ENCODE assay signal across 8 mouse cellular contexts in the genomic region with DNA sequence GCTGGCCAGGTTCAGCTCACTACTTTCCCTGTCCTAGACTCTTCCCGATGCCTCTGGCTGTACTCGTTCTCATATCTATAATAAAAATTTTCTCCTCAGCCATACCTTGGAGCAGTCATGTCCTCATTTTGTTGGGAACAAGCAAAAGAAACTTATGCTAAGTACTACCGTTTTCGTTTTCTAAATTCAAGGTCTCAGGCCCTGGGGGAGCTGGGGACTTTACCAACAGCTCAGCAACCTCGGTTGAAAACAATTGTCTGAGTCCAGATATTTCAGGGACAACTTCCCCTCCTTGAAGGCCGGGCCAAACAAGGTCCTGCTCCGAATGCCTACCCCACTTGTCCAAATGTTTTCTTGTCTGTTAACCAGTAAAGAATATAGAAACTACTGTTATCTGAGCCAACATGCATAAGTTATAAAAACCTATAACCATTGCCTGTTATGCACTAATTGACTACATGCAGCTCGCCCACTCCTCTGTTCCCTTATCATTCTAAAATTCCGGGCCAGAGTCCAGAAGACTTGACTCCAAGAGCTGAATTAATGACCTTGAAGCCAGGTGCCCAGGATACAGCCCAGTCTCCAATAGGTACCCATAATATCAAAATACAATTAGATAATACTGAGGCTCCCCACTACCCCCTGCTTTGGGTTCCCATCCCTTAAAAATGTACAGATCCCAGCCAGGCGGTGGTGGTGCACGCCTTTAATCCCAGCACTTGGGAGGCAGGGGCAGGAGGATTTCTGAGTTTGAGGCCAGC. TPM values are rescaled to one million over a fixed set of nuclear protein-coding genes. Genes with fewer than 3 reads are reported as not detected.
DNase-seq lines count a peak whose midpoint lies in the region; ATAC-seq lines count a peak whose summit lies in the region.

No protein-coding gene starts in this region.

- H3K27ac ChIP-seq in forebrain, embryonic 10.5 days, result peak overlapping the region; percentile 97
- H3K27ac ChIP-seq in forebrain, embryonic 11.5 days (ENCODE audit: low read depth, low read length), result no peak overlapping the region
- H3K27ac ChIP-seq in lung, embryonic 15.5 days, result peak overlapping the region; percentile 100
- H3K27ac ChIP-seq in hindbrain, embryonic 14.5 days, result peak overlapping the region; percentile 40; the same call in 1 of the 2 replicates
- peak overlapping the region; percentile 97; the same call in 1 of the 2 replicates for H3K27ac ChIP-seq in midbrain, embryonic 15.5 days

- H3K9ac ChIP-seq in forebrain, embryonic 11.5 days (ENCODE audit: low read length), result no peak overlapping the region
- 0 out of 2 replicates have a peak overlapping the region, but pooled peaks have one; percentile 8 for H3K9ac ChIP-seq in lung, embryonic 15.5 days
- H3K9ac ChIP-seq in hindbrain, embryonic 14.5 days, result no peak overlapping the region
- H3K9ac ChIP-seq in midbrain, embryonic 15.5 days, result no peak overlapping the region

- DNase-seq in forebrain, embryonic 10.5 days (ENCODE audit: extremely low spot score, low spot score), result no peak
- no peak for DNase-seq in forebrain, embryonic 11.5 days (ENCODE audit: low spot score)
- no peak for DNase-seq in lung, postnatal 10 days
- no peak for DNase-seq in hindbrain, embryonic 14.5 days (ENCODE audit: low spot score)
- no peak for DNase-seq in left cerebral cortex, postnatal 10 days (ENCODE audit: extremely low spot score in 1 of 2, low spot score in 2 of 2)
- no peak for DNase-seq in kidney, adult 9 months

- intact Hi-C loops in left cerebral cortex, postnatal 10 days (cut with DNase I), result no loop called here

- H3K4me3 ChIP-seq in forebrain, embryonic 10.5 days, result peak overlapping the region; percentile 96; the same call in 1 of the 2 replicates
- H3K4me3 ChIP-seq in forebrain, embryonic 11.5 days (ENCODE audit: low read depth, low read length), result no peak overlapping the region
- H3K4me3 ChIP-seq in lung, embryonic 15.5 days, result peak overlapping the region; percentile 79; the same call in 1 of the 2 replicates
- H3K4me3 ChIP-seq in hindbrain, embryonic 14.5 days (replicated peaks; ENCODE audit: low read length), result no peak overlapping the region
- no peak overlapping the region for H3K4me3 ChIP-seq in midbrain, embryonic 15.5 days

- 80% methylated on average over 11 of the region's 11 CpGs for WGBS in forebrain, embryonic 10.5 days
- WGBS in forebrain, embryonic 11.5 days, result 80% methylated on average over 11 of the region's 11 CpGs
- 69% methylated on average over 11 of the region's 11 CpGs for WGBS in lung, embryonic 15.5 days
- WGBS in hindbrain, embryonic 14.5 days, result 85% methylated on average over 11 of the region's 11 CpGs
- 84% methylated on average over 11 of the region's 11 CpGs for WGBS in midbrain, embryonic 15.5 days

- no peak for ATAC-seq in forebrain, embryonic 11.5 days (replicated peaks; ENCODE audit: low FRiP score)
- ATAC-seq in lung, embryonic 15.5 days (ENCODE audit: borderline replicate concordance, extremely low read depth, low FRiP score, low TSS enrichment), result no peak
- no peak for ATAC-seq in hindbrain, embryonic 14.5 days (ENCODE audit: low FRiP score)
- no peak for ATAC-seq in midbrain, embryonic 15.5 days (replicated peaks)

- H3K4me1 ChIP-seq in forebrain, embryonic 10.5 days, result peaks cover 23% of the 10 kb centered on the region
- peaks cover 5% of the 10 kb centered on the region for H3K4me1 ChIP-seq in forebrain, embryonic 11.5 days (replicated peaks; ENCODE audit: control insufficient read depth, insufficient read depth, low read length)
- H3K4me1 ChIP-seq in lung, embryonic 15.5 days, result peaks cover 28% of the 10 kb centered on the region
- H3K4me1 ChIP-seq in hindbrain, embryonic 14.5 days (replicated peaks; ENCODE audit: control insufficient read depth, insufficient read depth, low read length), result peaks cover 18% of the 10 kb centered on the region
- peaks cover 20% of the 10 kb centered on the region for H3K4me1 ChIP-seq in midbrain, embryonic 15.5 days

- H3K4me2 ChIP-seq in forebrain, embryonic 11.5 days (ENCODE audit: low read depth, low read length, severe bottlenecking), result no peak overlapping the region
- H3K4me2 ChIP-seq in lung, embryonic 15.5 days, result peak overlapping the region; percentile 55
- no peak overlapping the region for H3K4me2 ChIP-seq in hindbrain, embryonic 14.5 days (replicated peaks)
- no peak overlapping the region; the same call in 1 of the 2 replicates for H3K4me2 ChIP-seq in midbrain, embryonic 15.5 days

- no peaks in the 10 kb centered on the region for H3K27me3 ChIP-seq in forebrain, embryonic 10.5 days (ENCODE audit: poor library complexity, severe bottlenecking)
- no peaks in the 10 kb centered on the region for H3K27me3 ChIP-seq in forebrain, embryonic 11.5 days (ENCODE audit: control insufficient read depth, insufficient read depth, low read length)
- no peaks in the 10 kb centered on the region for H3K27me3 ChIP-seq in lung, embryonic 15.5 days
- H3K27me3 ChIP-seq in hindbrain, embryonic 14.5 days (ENCODE audit: control insufficient read depth, insufficient read depth, low read length), result no peaks in the 10 kb centered on the region
- no peaks in the 10 kb centered on the region for H3K27me3 ChIP-seq in midbrain, embryonic 15.5 days (replicated peaks)

- H3K36me3 ChIP-seq in forebrain, embryonic 10.5 days (replicated peaks), result peaks cover 17% of the 10 kb centered on the region
- no peaks in the 10 kb centered on the region for H3K36me3 ChIP-seq in forebrain, embryonic 11.5 days (ENCODE audit: control insufficient read depth, insufficient read depth, low read length)
- no peaks in the 10 kb centered on the region for H3K36me3 ChIP-seq in lung, embryonic 15.5 days
- 0 out of 2 replicates have a peak, but pooled peaks cover 3% of the 10 kb centered on the region for H3K36me3 ChIP-seq in hindbrain, embryonic 14.5 days (replicated peaks; ENCODE audit: control insufficient read depth, insufficient read depth)
- no peaks in the 10 kb centered on the region for H3K36me3 ChIP-seq in midbrain, embryonic 15.5 days (replicated peaks)

- H3K9me3 ChIP-seq in forebrain, embryonic 10.5 days, result peaks cover 10% of the 10 kb centered on the region
- peaks cover 3% of the 10 kb centered on the region; the same call in 1 of the 2 replicates for H3K9me3 ChIP-seq in forebrain, embryonic 11.5 days (ENCODE audit: control insufficient read depth, low read length)
- no peaks in the 10 kb centered on the region; the same call in 1 of the 2 replicates for H3K9me3 ChIP-seq in lung, embryonic 15.5 days
- H3K9me3 ChIP-seq in hindbrain, embryonic 14.5 days (ENCODE audit: control insufficient read depth, low read length), result peaks cover 11% of the 10 kb centered on the region
- no peaks in the 10 kb centered on the region for H3K9me3 ChIP-seq in midbrain, embryonic 15.5 days

RNA-seq across cellular contexts. Expression of gene Serinc3, which starts 0.9 kb away (rescaled TPM):
- 22.1 and 24.1 TPM in 2 replicates for polyA plus RNA-seq in forebrain, embryonic 10.5 days (2016; fragmentation: Nextera tagmentation; extraction: Ambion mirVana)
- 28.9 and 30.7 TPM in 2 replicates for polyA plus RNA-seq in forebrain, embryonic 11.5 days (2014; fragmentation: Nextera tagmentation; extraction: Ambion mirVana)
- polyA plus RNA-seq in lung, embryonic 15.5 days (2015; fragmentation: Nextera tagmentation; extraction: Ambion mirVana), result 55.8 and 59.1 TPM in 2 replicates
- 42.1 and 45.1 TPM in 2 replicates for polyA plus RNA-seq in hindbrain, embryonic 14.5 days (2014; fragmentation: Nextera tagmentation; extraction: Ambion mirVana)
- polyA plus RNA-seq in midbrain, embryonic 15.5 days (2015; fragmentation: Nextera tagmentation; extraction: Ambion mirVana), result 33.0 and 35.9 TPM in 2 replicates
- 100 to 1,000 TPM; 213 to 225 TPM for total RNA-seq in left cerebral cortex, postnatal 10 days (2021)

RNA-seq across cellular contexts. Expression of gene Pkig, which starts 12.3 kb away (rescaled TPM):
- 212 and 215 TPM in 2 replicates for polyA plus RNA-seq in forebrain, embryonic 10.5 days (2016; fragmentation: Nextera tagmentation; extraction: Ambion mirVana)
- polyA plus RNA-seq in forebrain, embryonic 11.5 days (2014; fragmentation: Nextera tagmentation; extraction: Ambion mirVana), result 189 and 193 TPM in 2 replicates
- polyA plus RNA-seq in lung, embryonic 15.5 days (2015; fragmentation: Nextera tagmentation; extraction: Ambion mirVana), result 134 TPM in 2 replicates
- polyA plus RNA-seq in hindbrain, embryonic 14.5 days (2014; fragmentation: Nextera tagmentation; extraction: Ambion mirVana), result 107 and 117 TPM in 2 replicates
- 125 TPM in 2 replicates for polyA plus RNA-seq in midbrain, embryonic 15.5 days (2015; fragmentation: Nextera tagmentation; extraction: Ambion mirVana)
- total RNA-seq in left cerebral cortex, postnatal 10 days (2021), result 10 to 100 TPM; 95.0 to 98.5 TPM

RNA-seq across cellular contexts. Expression of gene Ttpal, which starts 43.8 kb away (rescaled TPM):
- 32.3 and 34.5 TPM in 2 replicates for polyA plus RNA-seq in forebrain, embryonic 10.5 days (2016; fragmentation: Nextera tagmentation; extraction: Ambion mirVana)
- polyA plus RNA-seq in forebrain, embryonic 11.5 days (2014; fragmentation: Nextera tagmentation; extraction: Ambion mirVana), result 43.5 and 45.4 TPM in 2 replicates
- 29.7 and 30.4 TPM in 2 replicates for polyA plus RNA-seq in lung, embryonic 15.5 days (2015; fragmentation: Nextera tagmentation; extraction: Ambion mirVana)
- polyA plus RNA-seq in hindbrain, embryonic 14.5 days (2014; fragmentation: Nextera tagmentation; extraction: Ambion mirVana), result 51.6 and 53.5 TPM in 2 replicates
- polyA plus RNA-seq in midbrain, embryonic 15.5 days (2015; fragmentation: Nextera tagmentation; extraction: Ambion mirVana), result 47.1 and 50.2 TPM in 2 replicates
- 10 to 100 TPM; 54.9 to 59.8 TPM for total RNA-seq in left cerebral cortex, postnatal 10 days (2021)

Comparison
In these comparisons a context has a peak if more than half of its experiments do, and no peak if none do; other contexts are left out.
1. H3K4me3 ChIP-seq: peak in forebrain, embryonic 10.5 days (single experiment) and lung, embryonic 15.5 days (single experiment); none in forebrain, embryonic 11.5 days (single experiment), hindbrain, embryonic 14.5 days (single experiment) and midbrain, embryonic 15.5 days (single experiment).